Mouse (Mus musculus) forebrain, postnatal 0 days (tissue): ENCODE measurements around the gene Meioc. TPM values are rescaled to one million over a fixed set of nuclear protein-coding genes. Genes with fewer than 3 reads are reported as not detected.

Source experiments
- ATAC-seq: fragments of 200-750 bp; cut with Nextera tagmentation; 2 replicates; pipeline ENCODE4 v1.8.0; 2017; ENCODE audit warnings: mild to moderate bottlenecking, moderate library complexity
- DNase-seq: peaks from one replicate; pipeline ENCODE4 v3.0.0-alpha.2; 2015
- H3K27ac ChIP-seq: fragments of 300-500 bp; sonication (generic); 2 replicates; pipeline ENCODE4 v1.5.1; 2014; ENCODE audit warnings: low read depth, mild to moderate bottlenecking, antibody characterized with exemption, low read length, moderate library complexity, mixed read lengths
- H3K27me3 ChIP-seq: fragments of 300-500 bp; sonication (generic); 2 replicates; pipeline ENCODE4 v1.6.1; 2014; ENCODE audit warnings: mild to moderate bottlenecking, low read length, mixed read lengths; ENCODE audit not compliant: insufficient read depth
- H3K36me3 ChIP-seq: fragments of 300-500 bp; sonication (generic); 2 replicates; pipeline ENCODE4 v1.6.1; 2014; ENCODE audit warnings: mild to moderate bottlenecking, moderate library complexity; ENCODE audit not compliant: insufficient read depth
- H3K4me1 ChIP-seq: fragments of 300-500 bp; sonication (generic); 2 replicates; pipeline ENCODE4 v1.6.1; 2014; ENCODE audit warnings: antibody characterized with exemption; ENCODE audit not compliant: insufficient read depth
- H3K4me2 ChIP-seq: fragments of 300-500 bp; sonication (generic); 2 replicates; pipeline ENCODE4 v1.6.1; 2014; ENCODE audit warnings: low read depth, mild to moderate bottlenecking, moderate library complexity
- H3K4me3 ChIP-seq: fragments of 300-500 bp; sonication (generic); 2 replicates; pipeline ENCODE4 v1.5.1; 2014; ENCODE audit warnings: low read depth, low read length, mixed read lengths
- H3K9ac ChIP-seq: fragments of 300-500 bp; sonication (generic); 2 replicates; pipeline ENCODE4 v1.6.1; 2014; ENCODE audit warnings: mild to moderate bottlenecking
- H3K9me3 ChIP-seq: fragments of 300-500 bp; sonication (generic); 2 replicates; pipeline ENCODE4 v1.6.1; 2016; ENCODE audit warnings: low read length
- CTCF ChIP-seq: sonication (generic); IDR thresholded peaks from 2 replicates; pipeline ENCODE4 v1.5.1; 2016; ENCODE audit warnings: antibody characterized with exemption, control low read depth, low read depth
- WGBS: fragments of 180-500 bp; shearing (Covaris S2); extraction: QIAGEN DNeasy Blood & Tissue Kit; methylation state at CpG from one replicate; pipeline ENCODE4 v1.1.7; 2014; 5-methylcytosine and 5-hydroxymethylcytosine counted together
- polyA plus RNA-seq: library from polyadenylated mRNA; unstranded; fragments of >200 nt; fragmentation: Nextera tagmentation; extraction: Ambion mirVana; gene quantifications from 2 replicates; pipeline ENCODE4 v1.2.1, GENCODE M21; 2015
- total RNA-seq: library from RNA; depleted of rRNA; stranded (reverse); fragments of >200 nt; gene quantifications from 2 replicates; pipeline ENCODE4 v1.2.3, GENCODE M21; 2014; rRNA removed

Meioc gene
- total RNA-seq (not detected in 2 replicates), polyA plus RNA-seq (0.08 and 0.10 TPM in 2 replicates)

GRCm38 (mm10) chr11:102663416-102663815, at the start of gene Meioc:
Gene Meioc (plus strand): TSS chr11:102663716.
- H3K9me3 ChIP-seq, result peaks cover 10% of the 10 kb centered on the region; the same call in 1 of the 2 replicates
- no peaks in the 10 kb centered on the region for H3K27me3 ChIP-seq
- H3K4me2 ChIP-seq, result no peak within 1 kb of the TSS
- no peaks in the 10 kb centered on the region for H3K36me3 ChIP-seq
- no peaks in the 10 kb centered on the region for H3K4me1 ChIP-seq
- TF ChIP-seq CTCF, result no peak
- no peak within 1 kb of the TSS for H3K27ac ChIP-seq
- H3K9ac ChIP-seq, result no peak within 1 kb of the TSS
- H3K4me3 ChIP-seq, result no peak within 1 kb of the TSS
- no peak for ATAC-seq
- no peak for DNase-seq
- 84% methylated on average over 3 of the region's 3 CpGs for WGBS

- Histone ChIP-seq H3K27me3 (no peaks in the 10 kb centered on the region), H3K27ac (no peak overlapping the region), H3K4me1 (no peaks in the 10 kb centered on the region), H3K9me3 (no peaks in the 10 kb centered on the region), H3K4me2 (no peak overlapping the region), H3K36me3 (no peaks in the 10 kb centered on the region), H3K9ac (no peak overlapping the region), H3K4me3 (no peak overlapping the region)
- TF ChIP-seq CTCF, result 0 out of 2 replicates have a peak, but pooled peaks have one; percentile 9
- no peak for ATAC-seq
- WGBS, result 69% methylated on average over 2 of the region's 2 CpGs
- no peak for DNase-seq
Observed at GRCm38 (mm10) chr11:102619449-102619848, 44.1 kb upstream of the Meioc start.

GRCm38 (mm10) chr11:102623876-102624789, 39.4 kb upstream of the Meioc start:
- no peak overlapping the region for H3K4me2 ChIP-seq
- H3K27me3 ChIP-seq, result no peaks in the 10 kb centered on the region
- H3K4me1 ChIP-seq, result 0 out of 2 replicates have a peak, but pooled peaks cover 3% of the 10 kb centered on the region
- H3K4me3 ChIP-seq, result no peak overlapping the region
- ATAC-seq (peak; percentile 36; the same call in 1 of the 2 replicates), DNase-seq (no peak)
- 12% methylated on average over 16 of the region's 17 CpGs for WGBS
- H3K9me3 ChIP-seq, result no peaks in the 10 kb centered on the region
- TF ChIP-seq CTCF, result no peak
- no peak overlapping the region for H3K27ac ChIP-seq
- H3K36me3 ChIP-seq, result no peaks in the 10 kb centered on the region
- no peak overlapping the region for H3K9ac ChIP-seq

GRCm38 (mm10) chr11:102624888-102625407, 38.6 kb upstream of the Meioc start:
- no peak for TF ChIP-seq CTCF
- H3K4me3 ChIP-seq, result no peak overlapping the region
- no peaks in the 10 kb centered on the region for H3K27me3 ChIP-seq
- WGBS, result 26% methylated on average over 14 of the region's 14 CpGs
- H3K27ac ChIP-seq, result no peak overlapping the region
- H3K4me2 ChIP-seq, result peak overlapping the region; percentile 24; the same call in 1 of the 2 replicates
- DNase-seq (peak; percentile 59), ATAC-seq (peak; percentile 83)
- H3K9ac ChIP-seq, result no peak overlapping the region
- H3K9me3 ChIP-seq, result no peaks in the 10 kb centered on the region
- H3K36me3 ChIP-seq, result no peaks in the 10 kb centered on the region
- 0 out of 2 replicates have a peak, but pooled peaks cover 3% of the 10 kb centered on the region for H3K4me1 ChIP-seq

- H3K4me3 ChIP-seq, result no peak overlapping the region
- H3K27ac ChIP-seq, result no peak overlapping the region
- TF ChIP-seq CTCF, result no peak
- H3K4me1 ChIP-seq, result 0 out of 2 replicates have a peak, but pooled peaks cover 3% of the 10 kb centered on the region
- no peak for ATAC-seq
- 91% methylated on average over 9 of the region's 9 CpGs for WGBS
- H3K9ac ChIP-seq, result no peak overlapping the region
- H3K27me3 ChIP-seq, result no peaks in the 10 kb centered on the region
- no peak overlapping the region for H3K4me2 ChIP-seq
- DNase-seq, result no peak
- H3K9me3 ChIP-seq, result no peaks in the 10 kb centered on the region
- no peaks in the 10 kb centered on the region for H3K36me3 ChIP-seq
Observed at GRCm38 (mm10) chr11:102627171-102627931, 36.2 kb upstream of the Meioc start.

- Histone ChIP-seq H3K27ac (no peak overlapping the region), H3K36me3 (no peaks in the 10 kb centered on the region), H3K4me1 (0 out of 2 replicates have a peak, but pooled peaks cover 3% of the 10 kb centered on the region), H3K27me3 (no peaks in the 10 kb centered on the region), H3K4me3 (no peak overlapping the region), H3K9ac (no peak overlapping the region), H3K4me2 (no peak overlapping the region), H3K9me3 (no peaks in the 10 kb centered on the region)
- no peak for TF ChIP-seq CTCF
- WGBS, result 68% methylated on average over 9 of the region's 9 CpGs
- DNase-seq, result no peak
- no peak for ATAC-seq
Observed at GRCm38 (mm10) chr11:102628529-102628928, 35.0 kb upstream of the Meioc start.
